Mouse (Mus musculus) layer of hippocampus, adult 2 months (tissue): ENCODE data around the gene Bace2. TPM values are rescaled to one million over a fixed set of nuclear protein-coding genes. Genes with fewer than 3 reads are reported as not detected.

Experiments
- DNase-seq, 2 experiments: peaks; one replicate each; pipeline ENCODE4 v3.0.0; 2022; ENCODE audit warnings: low spot score in 2 of 2
- H3K27ac ChIP-seq: fragments of 200-600 bp; 2 replicates; pipeline ENCODE4 v1.8.1; 2022
- H3K4me3 ChIP-seq: fragments of 200-600 bp; 2 replicates; pipeline ENCODE4 v1.8.1; 2022; ENCODE audit warnings: mild to moderate bottlenecking
- CTCF ChIP-seq: fragments of 200-600 bp; conservative IDR thresholded peaks from 2 replicates; pipeline ENCODE4 v1.8.1; 2022; ENCODE audit warnings: antibody characterized with exemption, mild to moderate bottlenecking, moderate library complexity
- total RNA-seq, 2 experiments: library from RNA; stranded (reverse); gene quantifications; 2 replicates each; pipeline ENCODE4 v1.2.3; 2021

The Bace2 gene
- total RNA-seq, 2 experiments from 2014 or later, result 1.3 to 3.9 TPM

DNA sequence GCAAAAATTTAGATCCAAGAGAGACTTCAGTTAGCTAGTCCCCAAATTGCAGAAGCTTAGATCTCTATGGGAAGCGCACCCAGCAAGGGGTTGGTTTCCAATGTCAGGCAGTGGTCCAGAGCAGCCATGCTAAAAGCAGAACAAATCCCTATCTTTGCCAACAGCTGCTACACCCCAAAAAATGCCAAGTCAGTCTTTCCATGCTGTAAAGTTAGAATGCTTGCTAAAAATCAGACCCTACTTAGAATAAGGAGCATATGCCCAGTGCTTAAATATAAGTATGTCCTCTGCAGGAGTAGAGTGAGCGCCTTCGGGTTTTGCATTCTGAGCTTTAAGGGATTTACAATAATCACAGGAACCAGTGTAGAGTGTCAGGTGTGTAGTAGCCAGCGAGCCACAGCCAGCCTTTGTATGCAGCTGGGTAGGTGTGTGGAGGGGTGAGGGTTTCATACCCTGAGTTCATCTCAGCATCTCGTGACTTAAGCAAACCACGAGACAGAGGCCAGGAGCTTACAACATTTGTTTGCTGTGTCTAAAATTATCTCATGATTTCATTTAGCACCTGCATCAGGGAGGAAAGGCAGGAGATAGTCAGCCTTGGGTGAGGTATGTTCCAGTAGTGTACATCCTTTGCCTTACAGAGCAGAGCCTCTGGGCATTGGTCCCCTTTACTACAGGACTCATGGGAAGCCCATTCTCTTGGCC lies 62.4 kb downstream of the Bace2 start:
- TF ChIP-seq CTCF, result no peak
- DNase-seq, result no peak
- Histone ChIP-seq H3K4me3 (no peak overlapping the region), H3K27ac (no peak overlapping the region)

GRCm38 (mm10) chr16:97421671-97422070 lies 65.1 kb downstream of the Bace2 start:
- Histone ChIP-seq H3K27ac (no peak overlapping the region), H3K4me3 (no peak overlapping the region)
- no peak for TF ChIP-seq CTCF
- DNase-seq, result peak in 1 of 2 experiments; percentile 14

- Histone ChIP-seq H3K27ac (no peak overlapping the region), H3K4me3 (no peak overlapping the region)
- no peak for DNase-seq
- TF ChIP-seq CTCF, result no peak
These were observed 67.1 kb downstream of the Bace2 start for GRCm38 (mm10) chr16:97423627-97424026.

DNA sequence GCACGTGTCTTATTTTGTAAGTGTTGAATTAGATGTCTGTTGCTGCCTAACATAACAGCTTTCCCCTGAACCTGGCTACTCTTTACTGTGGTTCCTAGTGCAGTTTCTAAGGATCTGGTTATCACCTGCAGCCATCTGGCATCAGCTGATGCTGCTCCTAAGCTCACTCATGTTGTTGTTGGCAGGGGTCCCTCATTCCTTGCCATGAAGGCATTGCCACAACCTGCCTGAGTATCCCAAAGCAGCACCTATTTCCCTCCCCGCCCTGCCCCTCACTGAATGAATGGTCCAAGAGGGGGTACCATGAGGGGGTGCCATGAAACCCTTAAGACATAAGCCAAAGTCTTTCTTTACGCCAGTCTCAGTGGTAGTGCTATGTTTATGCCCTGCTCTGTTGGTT lies 71.5 kb downstream of the Bace2 start:
- H3K4me3 ChIP-seq, result no peak overlapping the region
- TF ChIP-seq CTCF, result no peak
- no peak for DNase-seq
- H3K27ac ChIP-seq, result no peak overlapping the region

GRCm38 (mm10) chr16:97430091-97430490 lies 73.5 kb downstream of the Bace2 start:
- DNase-seq, result no peak
- H3K27ac ChIP-seq, result no peak overlapping the region
- peak; percentile 17 for TF ChIP-seq CTCF
- H3K4me3 ChIP-seq, result no peak overlapping the region

DNA sequence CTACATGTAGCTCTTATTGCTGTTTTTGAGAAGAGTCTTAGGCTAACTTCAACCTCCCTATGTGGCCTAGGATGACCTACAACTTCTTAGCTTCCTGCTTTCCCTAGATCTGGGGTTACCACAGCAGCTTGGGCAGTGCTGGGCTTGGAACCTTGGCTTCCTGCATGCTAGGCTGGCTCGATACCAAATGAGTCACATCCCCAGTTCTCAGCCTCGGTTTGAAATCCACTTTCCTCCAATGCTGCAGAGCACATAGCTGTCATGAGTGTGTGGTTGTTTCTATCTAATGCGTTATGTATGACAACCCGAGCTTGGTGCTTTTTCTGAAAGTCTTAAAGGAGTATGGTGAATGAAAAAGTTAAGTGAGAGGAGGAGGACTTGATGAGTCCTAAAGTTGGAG lies 74.8 kb downstream of the Bace2 start:
- H3K27ac ChIP-seq, result no peak overlapping the region
- no peak for DNase-seq
- TF ChIP-seq CTCF, result no peak
- H3K4me3 ChIP-seq, result no peak overlapping the region

- TF ChIP-seq CTCF, result no peak
- no peak for DNase-seq
- no peak overlapping the region for H3K4me3 ChIP-seq
- no peak overlapping the region for H3K27ac ChIP-seq
These were observed 77.7 kb downstream of the Bace2 start for GRCm38 (mm10) chr16:97434206-97434605.

DNA sequence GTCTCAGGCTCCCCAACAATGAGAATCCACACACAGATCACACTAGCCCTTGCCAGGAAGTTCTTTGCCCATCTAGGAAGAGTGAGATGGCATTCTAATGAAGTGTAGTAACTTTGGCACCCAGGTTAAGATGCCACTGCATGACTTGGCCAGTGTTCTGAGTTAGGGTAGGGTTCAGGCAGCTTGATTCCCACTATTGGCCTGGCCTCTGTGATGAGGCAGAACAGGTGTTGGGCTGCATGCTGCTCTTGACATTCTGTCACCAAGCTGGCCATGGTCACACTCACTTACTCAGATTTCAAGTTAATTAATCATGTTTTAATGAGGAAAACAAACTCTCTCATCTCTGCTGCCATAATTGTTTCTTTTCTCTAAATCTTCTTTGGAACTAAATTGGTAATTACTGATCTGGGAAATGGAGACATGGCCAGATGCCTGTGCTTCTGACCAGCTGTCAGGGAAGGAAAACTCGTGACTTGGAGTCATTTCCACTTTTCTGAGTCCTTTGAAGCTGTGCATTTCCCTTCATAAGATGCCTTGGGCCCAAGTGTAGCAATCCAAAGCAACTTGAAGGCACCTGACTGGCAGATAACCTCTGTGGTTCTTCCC lies 81.0 kb downstream of the Bace2 start:
- H3K27ac ChIP-seq, result no peak overlapping the region
- no peak overlapping the region for H3K4me3 ChIP-seq
- no peak for TF ChIP-seq CTCF
- DNase-seq, result peak; percentile 27 to 46

DNA sequence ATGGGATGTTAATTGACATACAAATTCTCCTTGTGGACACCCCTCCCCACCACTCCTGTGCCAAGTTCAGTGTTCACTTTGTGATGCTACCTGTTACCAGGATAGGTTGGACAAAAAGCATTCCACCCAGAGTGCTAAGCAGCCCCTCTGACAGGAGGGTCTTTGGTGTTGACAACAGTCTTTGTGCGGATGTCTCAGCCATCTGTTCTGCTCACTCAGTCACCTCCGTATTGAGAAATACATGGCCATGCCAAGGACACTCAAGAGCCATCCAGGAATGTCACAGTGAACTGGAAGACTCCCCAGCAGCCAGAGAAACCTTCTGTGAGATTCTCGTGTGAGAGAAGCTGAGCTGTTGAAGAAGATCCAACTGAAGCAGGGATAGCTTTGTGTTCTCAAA lies 81.6 kb downstream of the Bace2 start:
- no peak for TF ChIP-seq CTCF
- no peak for DNase-seq
- Histone ChIP-seq H3K4me3 (no peak overlapping the region), H3K27ac (no peak overlapping the region)

GRCm38 (mm10) chr16:97441967-97442366 lies 85.4 kb downstream of the Bace2 start:
- Histone ChIP-seq H3K27ac (no peak overlapping the region), H3K4me3 (no peak overlapping the region)
- peak in 1 of 2 experiments; percentile 21 for DNase-seq
- TF ChIP-seq CTCF, result no peak

DNA sequence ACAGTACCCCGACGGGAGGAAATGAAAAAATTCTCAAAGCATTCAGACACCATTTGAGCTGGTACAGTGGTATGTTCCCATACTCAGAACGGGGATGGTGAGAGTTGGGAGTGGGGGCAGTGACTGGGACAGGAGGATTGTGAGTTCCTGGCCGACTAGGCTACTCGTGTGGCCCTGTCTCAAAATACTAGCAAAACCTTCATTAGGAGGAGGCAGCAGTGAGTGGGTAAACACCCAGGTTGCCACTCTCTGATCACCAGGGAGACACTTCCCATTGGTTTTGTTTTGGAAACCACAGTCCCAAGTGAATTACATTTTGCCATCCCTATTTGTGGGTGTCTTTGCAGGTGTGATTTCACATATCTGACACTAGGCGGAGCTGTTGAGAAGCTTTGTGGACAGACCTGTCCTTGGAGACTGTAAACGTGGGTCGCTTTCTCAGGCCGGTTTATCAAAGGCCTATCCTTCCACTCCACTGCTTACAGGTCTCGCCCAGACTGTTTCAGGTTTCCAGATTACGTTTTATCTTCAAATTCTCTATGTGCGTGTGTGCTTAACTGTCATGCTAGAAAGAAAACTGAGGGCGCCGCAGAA lies 87.2 kb downstream of the Bace2 start:
- no peak overlapping the region for H3K27ac ChIP-seq
- peak; percentile 98 for TF ChIP-seq CTCF
- no peak overlapping the region for H3K4me3 ChIP-seq
- peak in 1 of 2 experiments; percentile 39 for DNase-seq

DNA sequence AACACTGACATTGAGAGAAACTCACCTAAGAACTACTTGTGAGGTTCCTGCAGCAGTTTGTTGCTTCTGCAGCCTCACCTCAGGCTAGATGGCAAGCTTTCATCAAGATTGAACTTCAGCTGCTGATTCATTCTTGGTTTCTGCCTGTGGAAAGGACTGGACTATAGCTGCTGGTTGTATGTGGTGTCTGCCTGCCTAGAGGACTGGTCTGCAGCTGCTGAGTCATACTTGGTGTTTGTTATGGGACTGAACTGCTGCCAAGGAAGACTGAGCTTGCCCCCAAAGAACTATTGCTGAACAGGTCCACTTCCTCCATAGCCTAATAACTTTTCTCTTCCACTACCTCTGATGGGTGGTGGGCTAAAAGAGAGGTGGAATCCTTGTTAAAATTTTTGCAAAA lies 90.8 kb downstream of the Bace2 start:
- no peak overlapping the region for H3K4me3 ChIP-seq
- TF ChIP-seq CTCF, result no peak
- DNase-seq, result no peak
- H3K27ac ChIP-seq, result no peak overlapping the region

- Histone ChIP-seq H3K27ac (no peak overlapping the region), H3K4me3 (no peak overlapping the region)
- no peak for TF ChIP-seq CTCF
- DNase-seq, result no peak
These were observed 103.3 kb downstream of the Bace2 start for GRCm38 (mm10) chr16:97459831-97460230.

DNA sequence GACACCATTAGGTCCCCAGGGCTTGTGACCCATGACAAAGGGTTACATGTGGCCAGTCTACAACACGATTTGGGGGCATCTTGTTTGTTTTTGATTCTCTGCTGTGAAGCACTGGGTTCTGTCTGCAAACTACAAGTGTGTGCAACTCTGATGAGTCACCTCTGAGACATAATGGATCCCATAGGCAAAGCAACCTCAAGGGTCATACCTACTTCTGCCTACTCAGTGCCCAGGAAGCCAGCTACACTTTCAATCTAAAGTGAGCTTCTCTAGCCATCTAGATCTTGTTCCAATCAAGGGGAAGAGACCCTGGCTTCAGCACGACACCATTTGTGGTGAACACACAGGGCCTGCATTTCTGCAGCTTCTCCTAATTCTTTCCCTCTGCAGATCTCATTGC lies 104.7 kb downstream of the Bace2 start:
- Histone ChIP-seq H3K4me3 (no peak overlapping the region), H3K27ac (no peak overlapping the region)
- no peak for TF ChIP-seq CTCF
- no peak for DNase-seq
